Mouse (Mus musculus) gastrocnemius, postnatal 10 days (tissue): ENCODE data around the gene Cd81. TPM values are rescaled to one million over a fixed set of nuclear protein-coding genes. Genes with fewer than 3 reads are reported as not detected.

ENCODE experiments used
- DNase-seq: peaks from one replicate; pipeline ENCODE4 v3.0.0; 2021; ENCODE audit warnings: mixed read lengths
- long read RNA-seq, 2 experiments: library from polyadenylated mRNA; stranded (forward); transcript quantifications; one replicate each; pipeline ENCODE4 v2.0.0; 2021
- total RNA-seq, 2 experiments: library from RNA; stranded (reverse); gene quantifications; 2 replicates each; pipeline ENCODE4 v1.2.3; 2021

Gene Cd81
- total RNA-seq: 100 to 1,000 TPM; 236 to 268 TPM
- long read RNA-seq, experiment 1, transcript Cd81-201 (8 exons, 1,533 nt): major isoform, 699 of 739 reads
- long read RNA-seq, experiment 1, partial matches to known transcripts: 10 of 739 reads
- long read RNA-seq, experiment 1, other reads (novel, unspliced or antisense): 27 of 739 reads
- long read RNA-seq, experiment 2, transcript Cd81-201 (8 exons, 1,533 nt): major isoform, 664 of 697 reads
- long read RNA-seq, experiment 2, partial matches to known transcripts: 4 of 697 reads
- long read RNA-seq, experiment 2, other reads (novel, unspliced or antisense): 28 of 697 reads

GRCm38 (mm10) chr7:143052626-143053007, at the start of gene Cd81:
TSS of gene Cd81 (plus strand) at chr7:143052739.
- peak; percentile 91 for DNase-seq

GRCm38 (mm10) chr7:143004727-143005343, 47.7 kb upstream of the Cd81 start, which contains the start of gene Tspan32:
TSS of gene Tspan32 (plus strand) at chr7:143005046.
- DNase-seq: no peak

GRCm38 (mm10) chr7:143005344-143006096, 47.0 kb upstream of the Cd81 start:
- no peak for DNase-seq

GRCm38 (mm10) chr7:143006097-143006755, 46.3 kb upstream of the Cd81 start:
- no peak for DNase-seq

GRCm38 (mm10) chr7:143006756-143007598, 45.6 kb upstream of the Cd81 start:
- DNase-seq: no peak

GRCm38 (mm10) chr7:143007599-143008369, 44.8 kb upstream of the Cd81 start:
- DNase-seq: peak; percentile 98

GRCm38 (mm10) chr7:143008370-143008926, 44.1 kb upstream of the Cd81 start:
- no peak for DNase-seq

- peak; percentile 50 for DNase-seq
These were observed 43.4 kb upstream of the Cd81 start for GRCm38 (mm10) chr7:143008996-143009665.

GRCm38 (mm10) chr7:143009996-143010395, 42.5 kb upstream of the Cd81 start:
- DNase-seq: no peak

GRCm38 (mm10) chr7:143011226-143011625, 41.3 kb upstream of the Cd81 start:
- no peak for DNase-seq

- peak; percentile 45 for DNase-seq
These were observed 40.2 kb upstream of the Cd81 start for GRCm38 (mm10) chr7:143012230-143012875.

- DNase-seq: peak; percentile 77
These were observed 38.9 kb upstream of the Cd81 start for GRCm38 (mm10) chr7:143013420-143014178.

- DNase-seq: no peak
These were observed 37.5 kb upstream of the Cd81 start for GRCm38 (mm10) chr7:143014862-143015659.

GRCm38 (mm10) chr7:143015755-143016423, 36.6 kb upstream of the Cd81 start:
- DNase-seq: peak; percentile 47

- no peak for DNase-seq
These were observed 36.0 kb upstream of the Cd81 start for GRCm38 (mm10) chr7:143016424-143017142.

- DNase-seq: no peak
These were observed 35.4 kb upstream of the Cd81 start for GRCm38 (mm10) chr7:143017181-143017580.
